Mouse (Mus musculus) effector memory CD4-positive, alpha-beta T cell, adult 7 months (primary cell): ENCODE results near the gene Apln. TPM values are rescaled to one million over a fixed set of nuclear protein-coding genes. Genes with fewer than 3 reads are reported as not detected.

Experiments used
- polyA plus RNA-seq: library from polyadenylated mRNA; unstranded; fragments of 100-300 nt; shearing (Covaris generic); gene quantifications from one replicate; pipeline ENCODE4 v1.2.1, GENCODE M21; 2017

The Apln gene
- not detected for polyA plus RNA-seq

GRCm38 (mm10) chrX:48034144-48035113 is at the start of gene Apln:
Apln (minus strand) TSS chrX:48034853.

Other genes with a start within 250 kb of the Apln start
- gene Smarca1, start 141.9 kb downstream of the Apln start, polyA plus RNA-seq: not detected
- gene Ocrl, start 122.5 kb downstream of the Apln start, polyA plus RNA-seq: 6.7 TPM
- 0.62 TPM for gene Xpnpep2, start 73.9 kb upstream of the Apln start, polyA plus RNA-seq
- 136 TPM for gene Sash3, start 111.6 kb upstream of the Apln start, polyA plus RNA-seq
- 26.9 TPM for gene Zdhhc9, start 174.0 kb upstream of the Apln start, polyA plus RNA-seq
- gene Utp14a, start 222.0 kb upstream of the Apln start, polyA plus RNA-seq: 24.5 TPM